Mouse (Mus musculus): ENCODE results near the gene Rab11fip3. TPM values are rescaled to one million over a fixed set of nuclear protein-coding genes. Genes with fewer than 3 reads are reported as not detected.

Rab11fip3 gene
- polyA plus RNA-seq, 1 experiment from 2014 or later: 11.0 TPM

DNA sequence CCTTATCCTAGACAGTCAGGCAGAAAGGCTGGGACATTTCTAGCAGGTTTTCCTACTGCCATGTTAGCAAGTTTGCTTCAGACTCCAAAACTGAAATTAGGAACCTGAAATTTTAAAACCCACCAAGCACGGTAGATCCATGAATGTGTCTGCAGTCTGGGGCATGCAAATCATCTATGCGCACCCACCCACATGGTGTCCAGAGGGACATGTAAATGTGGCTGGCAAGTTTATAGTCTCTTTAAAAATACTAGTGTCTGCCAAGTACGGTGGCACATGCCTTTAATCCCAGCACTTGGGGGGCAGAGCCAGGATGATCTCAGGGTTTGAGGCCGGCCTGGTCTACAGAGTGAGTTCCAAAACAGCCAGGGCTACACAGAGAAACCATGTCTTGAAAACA, 41.1 kb downstream of the Rab11fip3 start:
- no peaks in the 10 kb centered on the region for H3K9me3 ChIP-seq
- no peak overlapping the region for H3K4me3 ChIP-seq
- no peak overlapping the region for H3K27ac ChIP-seq (replicated peaks)
- peaks cover 5% of the 10 kb centered on the region; the same call in 1 of the 2 replicates for H3K4me1 ChIP-seq
- peaks cover 13% of the 10 kb centered on the region; the same call in 1 of the 2 replicates for H3K36me3 ChIP-seq
- WGBS: 83% methylated on average over 4 of the region's 4 CpGs
- no peak overlapping the region for H3K9ac ChIP-seq
- ATAC-seq (ENCODE audit: extremely low read depth, insufficient number of reproducible peaks, low FRiP score, low TSS enrichment): no peak
- no peak overlapping the region for H3K4me2 ChIP-seq
- H3K27me3 ChIP-seq (replicated peaks): no peaks in the 10 kb centered on the region

- peaks cover 25% of the 10 kb centered on the region for H3K4me1 ChIP-seq
- 91% methylated on average over 9 of the region's 9 CpGs for WGBS
- H3K4me3 ChIP-seq: no peak overlapping the region
Observed at GRCm38 (mm10) chr17:26024674-26025073, 44.7 kb downstream of the Rab11fip3 start.

DNA sequence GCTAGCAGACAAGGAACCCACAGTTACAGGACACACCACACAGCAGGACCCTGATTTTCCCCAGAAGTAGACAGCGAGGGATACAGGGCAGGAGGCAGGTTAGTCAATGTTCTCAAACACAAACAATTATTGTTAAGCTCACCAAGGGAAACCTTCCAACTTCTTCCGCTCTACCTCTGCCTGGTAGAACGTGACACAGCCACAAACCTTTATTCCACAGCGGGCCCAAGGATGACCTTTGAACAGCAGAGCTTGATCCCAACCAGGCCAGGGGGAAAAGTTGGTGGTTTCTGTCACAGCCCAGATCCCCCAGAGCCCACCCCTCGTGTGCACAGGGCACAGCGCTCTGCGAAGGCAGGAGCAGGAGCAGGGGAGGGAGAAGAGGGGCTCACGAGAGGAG, 45.4 kb downstream of the Rab11fip3 start:
- 90% methylated on average over 8 of the region's 8 CpGs for WGBS
- Histone ChIP-seq H3K36me3 (peaks cover 9% of the 10 kb centered on the region; the same call in 1 of the 2 replicates), H3K9ac (no peak overlapping the region), H3K4me2 (no peak overlapping the region), H3K27me3 (replicated peaks) (no peaks in the 10 kb centered on the region), H3K27ac (replicated peaks) (no peak overlapping the region), H3K4me1 (peaks cover 25% of the 10 kb centered on the region), H3K9me3 (no peaks in the 10 kb centered on the region), H3K4me3 (no peak overlapping the region)
- no peak for ATAC-seq (ENCODE audit: extremely low read depth, insufficient number of reproducible peaks, low FRiP score, low TSS enrichment)

More at GRCm38 (mm10) chr17:26024674-26025073, 44.7 kb downstream of the Rab11fip3 start:
- no peak overlapping the region for H3K9ac ChIP-seq
- H3K4me2 ChIP-seq: no peak overlapping the region
- H3K36me3 ChIP-seq: peaks cover 9% of the 10 kb centered on the region; the same call in 1 of the 2 replicates
- H3K27ac ChIP-seq (replicated peaks): no peak overlapping the region
- no peaks in the 10 kb centered on the region for H3K9me3 ChIP-seq
- no peaks in the 10 kb centered on the region for H3K27me3 ChIP-seq (replicated peaks)
- ATAC-seq (ENCODE audit: extremely low read depth, insufficient number of reproducible peaks, low FRiP score, low TSS enrichment): no peak

DNA sequence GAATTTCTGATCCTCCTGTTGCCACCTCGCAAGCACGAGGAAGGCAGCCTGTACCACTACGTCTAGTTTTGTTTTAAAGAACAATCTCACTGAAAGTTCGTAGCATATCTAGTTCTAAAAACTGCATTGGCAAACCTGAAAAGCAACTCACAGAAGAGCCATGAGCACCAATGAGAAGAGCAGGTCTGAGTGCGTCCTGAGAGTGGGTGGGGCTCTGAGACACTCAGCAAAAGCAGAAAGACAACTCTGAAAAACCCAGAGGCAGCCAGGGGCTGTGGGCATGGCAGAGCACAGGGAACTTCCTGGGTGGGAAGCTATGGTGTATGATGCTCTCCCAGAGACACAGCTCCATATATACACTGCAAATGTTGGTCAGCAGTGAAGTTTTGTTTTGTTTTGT, 46.2 kb downstream of the Rab11fip3 start:
- 84% methylated on average over 5 of the region's 5 CpGs for WGBS
- Histone ChIP-seq H3K36me3 (peaks cover 13% of the 10 kb centered on the region), H3K4me2 (no peak overlapping the region), H3K4me3 (no peak overlapping the region), H3K27ac (replicated peaks) (no peak overlapping the region), H3K4me1 (peaks cover 30% of the 10 kb centered on the region), H3K27me3 (replicated peaks) (no peaks in the 10 kb centered on the region), H3K9me3 (no peaks in the 10 kb centered on the region), H3K9ac (no peak overlapping the region)
- ATAC-seq (ENCODE audit: extremely low read depth, insufficient number of reproducible peaks, low FRiP score, low TSS enrichment): no peak

- H3K4me2 ChIP-seq: no peak overlapping the region
- no peaks in the 10 kb centered on the region for H3K27me3 ChIP-seq (replicated peaks)
- no peak overlapping the region for H3K4me3 ChIP-seq
- peaks cover 38% of the 10 kb centered on the region for H3K4me1 ChIP-seq
- H3K36me3 ChIP-seq: peaks cover 14% of the 10 kb centered on the region
- 31% methylated on average over 9 of the region's 9 CpGs for WGBS
- ATAC-seq (ENCODE audit: extremely low read depth, insufficient number of reproducible peaks, low FRiP score, low TSS enrichment): no peak
- H3K9me3 ChIP-seq: no peaks in the 10 kb centered on the region
- 0 out of 2 replicates have a peak overlapping the region, but pooled peaks have one; percentile 33 for H3K9ac ChIP-seq
- H3K27ac ChIP-seq (replicated peaks): peak overlapping the region; percentile 51
Observed at GRCm38 (mm10) chr17:26021728-26022341, 47.5 kb downstream of the Rab11fip3 start.

GRCm38 (mm10) chr17:26020848-26021347, 48.5 kb downstream of the Rab11fip3 start:
- Histone ChIP-seq H3K9ac (no peak overlapping the region), H3K4me3 (no peak overlapping the region), H3K27me3 (replicated peaks) (no peaks in the 10 kb centered on the region), H3K4me1 (peaks cover 38% of the 10 kb centered on the region), H3K4me2 (no peak overlapping the region), H3K36me3 (peaks cover 15% of the 10 kb centered on the region), H3K27ac (replicated peaks) (no peak overlapping the region), H3K9me3 (no peaks in the 10 kb centered on the region)
- 66% methylated on average over 7 of the region's 7 CpGs for WGBS
- no peak for ATAC-seq (ENCODE audit: extremely low read depth, insufficient number of reproducible peaks, low FRiP score, low TSS enrichment)

- Histone ChIP-seq H3K4me1 (peaks cover 38% of the 10 kb centered on the region), H3K27ac (replicated peaks) (peak overlapping the region; percentile 79), H3K36me3 (peaks cover 31% of the 10 kb centered on the region), H3K9me3 (no peaks in the 10 kb centered on the region), H3K27me3 (replicated peaks) (no peaks in the 10 kb centered on the region), H3K9ac (0 out of 2 replicates have a peak overlapping the region, but pooled peaks have one; percentile 33), H3K4me3 (no peak overlapping the region), H3K4me2 (no peak overlapping the region)
- ATAC-seq (ENCODE audit: extremely low read depth, insufficient number of reproducible peaks, low FRiP score, low TSS enrichment): no peak
- 46% methylated on average over 3 of the region's 3 CpGs for WGBS
Observed at GRCm38 (mm10) chr17:26018388-26018787, 51.0 kb downstream of the Rab11fip3 start.

- Histone ChIP-seq H3K36me3 (peaks cover 33% of the 10 kb centered on the region), H3K27ac (replicated peaks) (peak overlapping the region; percentile 79), H3K27me3 (replicated peaks) (no peaks in the 10 kb centered on the region), H3K4me1 (peaks cover 38% of the 10 kb centered on the region), H3K4me2 (peak overlapping the region; percentile 30), H3K9ac (no peak overlapping the region), H3K4me3 (no peak overlapping the region), H3K9me3 (no peaks in the 10 kb centered on the region)
- no peak for ATAC-seq (ENCODE audit: extremely low read depth, insufficient number of reproducible peaks, low FRiP score, low TSS enrichment)
- whole genome bisulfite sequencing: 24% methylated on average over 5 of the region's 5 CpGs
Observed at GRCm38 (mm10) chr17:26017949-26018348, 51.4 kb downstream of the Rab11fip3 start.

- H3K27ac ChIP-seq (replicated peaks): no peak overlapping the region
- H3K27me3 ChIP-seq (replicated peaks): no peaks in the 10 kb centered on the region
- no peak overlapping the region for H3K4me2 ChIP-seq
- H3K4me3 ChIP-seq: no peak overlapping the region
- H3K9ac ChIP-seq: no peak overlapping the region
- H3K9me3 ChIP-seq: no peaks in the 10 kb centered on the region
- 78% methylated on average over 3 of the region's 3 CpGs for WGBS
- peaks cover 40% of the 10 kb centered on the region for H3K36me3 ChIP-seq
- H3K4me1 ChIP-seq: peaks cover 35% of the 10 kb centered on the region
- no peak for ATAC-seq (ENCODE audit: extremely low read depth, insufficient number of reproducible peaks, low FRiP score, low TSS enrichment)
Observed at GRCm38 (mm10) chr17:26017021-26017420, 52.3 kb downstream of the Rab11fip3 start.

GRCm38 (mm10) chr17:26013711-26014110, 55.6 kb downstream of the Rab11fip3 start:
- 85% methylated on average over 10 of the region's 10 CpGs for WGBS
- no peaks in the 10 kb centered on the region for H3K9me3 ChIP-seq
- peaks cover 57% of the 10 kb centered on the region for H3K36me3 ChIP-seq
- H3K27ac ChIP-seq (replicated peaks): no peak overlapping the region
- no peak for ATAC-seq (ENCODE audit: extremely low read depth, insufficient number of reproducible peaks, low FRiP score, low TSS enrichment)
- H3K4me3 ChIP-seq: no peak overlapping the region
- no peaks in the 10 kb centered on the region for H3K27me3 ChIP-seq (replicated peaks)
- peaks cover 35% of the 10 kb centered on the region for H3K4me1 ChIP-seq
- H3K9ac ChIP-seq: no peak overlapping the region
- H3K4me2 ChIP-seq: no peak overlapping the region

GRCm38 (mm10) chr17:26011841-26012460, 57.4 kb downstream of the Rab11fip3 start:
- H3K36me3 ChIP-seq: peaks cover 61% of the 10 kb centered on the region
- no peaks in the 10 kb centered on the region for H3K9me3 ChIP-seq
- no peak overlapping the region; the same call in 1 of the 2 replicates for H3K27ac ChIP-seq (replicated peaks)
- peaks cover 19% of the 10 kb centered on the region for H3K4me1 ChIP-seq
- no peak overlapping the region for H3K9ac ChIP-seq
- peak; percentile 66; the same call in 1 of the 2 replicates for ATAC-seq (ENCODE audit: extremely low read depth, insufficient number of reproducible peaks, low FRiP score, low TSS enrichment)
- no peaks in the 10 kb centered on the region for H3K27me3 ChIP-seq (replicated peaks)
- 6% methylated on average over 15 of the region's 15 CpGs for WGBS
- H3K4me2 ChIP-seq: peak overlapping the region; percentile 58
- no peak overlapping the region for H3K4me3 ChIP-seq
